Mouse (Mus musculus) heart, embryonic 12.5 days (tissue): Measurements from ENCODE around the gene Lamc2. TPM values are rescaled to one million over a fixed set of nuclear protein-coding genes. Genes with fewer than 3 reads are reported as not detected.
A peak's percentile ranks its signal among the peaks of the same experiment; 100 is the strongest.

Experiments
- ATAC-seq: fragments of 200-750 bp; cut with Nextera tagmentation; 2 replicates; pipeline ENCODE4 v1.8.0; 2017; ENCODE audit warnings: moderate TSS enrichment, moderate library complexity; ENCODE audit not compliant: insufficient number of reproducible peaks, low FRiP score
- H3K27ac ChIP-seq: fragments of 300-500 bp; sonication (generic); 2 replicates; pipeline ENCODE4 v1.5.1; 2016; ENCODE audit warnings: mild to moderate bottlenecking, moderate library complexity; ENCODE audit not compliant: poor library complexity, severe bottlenecking
- H3K27me3 ChIP-seq: fragments of 300-500 bp; sonication (generic); replicated peaks from 2 replicates; pipeline ENCODE4 v1.6.1; 2016; ENCODE audit warnings: mild to moderate bottlenecking, moderate library complexity
- H3K36me3 ChIP-seq: fragments of 300-500 bp; sonication (generic); 2 replicates; pipeline ENCODE4 v1.6.1; 2016; ENCODE audit warnings: mild to moderate bottlenecking, moderate library complexity
- H3K4me1 ChIP-seq: fragments of 300-500 bp; sonication (generic); replicated peaks from 2 replicates; pipeline ENCODE4 v1.6.1; 2016; ENCODE audit warnings: mild to moderate bottlenecking
- H3K4me2 ChIP-seq: fragments of 300-500 bp; sonication (generic); 2 replicates; pipeline ENCODE4 v1.6.1; 2016; ENCODE audit warnings: mild to moderate bottlenecking, moderate library complexity
- H3K4me3 ChIP-seq: fragments of 300-500 bp; sonication (generic); 2 replicates; pipeline ENCODE4 v1.5.1; 2016; ENCODE audit warnings: mild to moderate bottlenecking
- H3K9ac ChIP-seq: fragments of 300-500 bp; sonication (generic); 2 replicates; pipeline ENCODE4 v1.6.1; 2016; ENCODE audit warnings: mild to moderate bottlenecking, moderate library complexity
- H3K9me3 ChIP-seq: fragments of 300-500 bp; sonication (generic); replicated peaks from 2 replicates; pipeline ENCODE4 v1.6.1; 2016; ENCODE audit warnings: mild to moderate bottlenecking, moderate library complexity
- WGBS: fragments of 180-500 bp; shearing (Covaris S2); methylation state at CpG from one replicate; pipeline ENCODE4 v1.1.7; 2016; 5-methylcytosine and 5-hydroxymethylcytosine counted together
- polyA plus RNA-seq: library from polyadenylated mRNA; unstranded; fragments of >200 nt; fragmentation: Nextera tagmentation; extraction: Ambion mirVana; gene quantifications from 2 replicates; pipeline ENCODE4 v1.2.1, GENCODE M21; 2016

Gene Lamc2
- polyA plus RNA-seq, 1 experiment from 2014 or later = 9.8 TPM

DNA sequence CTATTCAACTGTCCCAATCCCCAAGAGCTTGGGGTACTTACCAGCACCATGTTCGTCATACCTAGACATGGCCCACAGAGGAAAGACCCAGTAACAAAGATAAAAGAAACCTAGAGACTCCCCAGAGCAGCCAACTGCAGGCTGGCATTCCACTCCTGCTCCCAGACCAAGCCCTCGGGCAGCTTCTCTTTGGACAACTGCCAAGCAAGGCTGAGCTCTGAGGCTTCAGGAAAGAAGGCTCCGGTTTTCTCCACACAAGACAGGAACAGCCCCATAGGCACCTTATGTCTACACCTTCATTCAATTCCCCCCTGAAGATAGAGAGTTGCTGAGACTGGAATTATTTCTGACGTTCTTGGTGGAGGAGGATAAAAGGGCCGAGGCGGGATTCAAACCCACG, 33.7 kb downstream of the Lamc2 start:
- no peaks in the 10 kb centered on the region for H3K27me3 ChIP-seq
- 0 out of 2 replicates have a peak, but pooled peaks have one; percentile 24 for ATAC-seq
- H3K27ac ChIP-seq = peak overlapping the region; percentile 58
- H3K9ac ChIP-seq = no peak overlapping the region
- no peaks in the 10 kb centered on the region for H3K36me3 ChIP-seq
- no peak overlapping the region for H3K4me2 ChIP-seq
- H3K4me1 ChIP-seq = peaks cover 27% of the 10 kb centered on the region
- no peaks in the 10 kb centered on the region for H3K9me3 ChIP-seq
- no peak overlapping the region for H3K4me3 ChIP-seq
- WGBS = 54% methylated on average over 7 of the region's 7 CpGs

DNA sequence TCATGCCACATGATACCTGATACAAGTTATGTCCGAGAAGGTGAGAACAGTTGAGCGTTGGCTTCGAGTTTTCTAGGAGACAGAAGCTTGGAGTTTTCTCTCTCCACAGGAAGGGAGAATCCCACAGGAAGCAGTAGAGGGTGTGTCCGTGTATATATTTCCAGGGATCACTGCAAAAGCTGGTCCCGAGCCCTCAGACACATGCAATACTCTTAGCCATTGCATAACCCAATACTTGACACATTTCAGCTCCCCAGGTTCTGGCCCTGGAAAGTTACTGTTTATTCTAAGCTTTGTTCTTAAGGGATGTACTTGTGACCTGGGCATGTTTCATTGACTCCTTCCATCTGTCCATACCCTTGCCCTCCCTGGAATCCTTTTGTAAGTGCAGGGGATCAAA, 40.5 kb downstream of the Lamc2 start:
- WGBS = 72% methylated on average over 5 of the region's 5 CpGs
- ATAC-seq = no peak
- Histone ChIP-seq H3K9me3 (no peaks in the 10 kb centered on the region), H3K36me3 (no peaks in the 10 kb centered on the region), H3K4me3 (no peak overlapping the region), H3K4me1 (peaks cover 15% of the 10 kb centered on the region), H3K4me2 (no peak overlapping the region), H3K27ac (no peak overlapping the region), H3K27me3 (no peaks in the 10 kb centered on the region), H3K9ac (no peak overlapping the region)

DNA sequence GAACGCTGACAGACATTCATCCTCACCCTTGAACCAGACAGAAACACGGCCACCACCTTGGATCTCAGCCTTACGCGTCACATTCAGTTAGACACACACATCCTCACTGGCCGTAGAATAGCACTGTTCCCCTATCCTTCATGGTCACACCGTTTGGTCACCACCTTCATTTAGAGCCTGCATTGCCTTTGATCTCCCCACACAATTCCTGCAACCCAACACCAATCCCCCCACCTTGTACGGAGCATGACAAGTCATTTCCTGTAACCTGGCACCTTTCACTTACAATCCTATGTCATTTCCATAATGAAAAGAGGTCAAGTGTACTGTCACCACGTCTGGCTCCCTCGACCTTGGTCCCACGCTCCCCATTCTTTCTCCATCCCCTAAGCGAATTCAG, 42.2 kb downstream of the Lamc2 start:
- no peak for ATAC-seq
- 72% methylated on average over 11 of the region's 11 CpGs for WGBS
- H3K9ac ChIP-seq = no peak overlapping the region
- H3K27ac ChIP-seq = no peak overlapping the region
- no peak overlapping the region for H3K4me2 ChIP-seq
- H3K4me1 ChIP-seq = peaks cover 29% of the 10 kb centered on the region
- H3K4me3 ChIP-seq = no peak overlapping the region
- H3K36me3 ChIP-seq = no peaks in the 10 kb centered on the region
- no peaks in the 10 kb centered on the region for H3K9me3 ChIP-seq
- H3K27me3 ChIP-seq = no peaks in the 10 kb centered on the region

DNA sequence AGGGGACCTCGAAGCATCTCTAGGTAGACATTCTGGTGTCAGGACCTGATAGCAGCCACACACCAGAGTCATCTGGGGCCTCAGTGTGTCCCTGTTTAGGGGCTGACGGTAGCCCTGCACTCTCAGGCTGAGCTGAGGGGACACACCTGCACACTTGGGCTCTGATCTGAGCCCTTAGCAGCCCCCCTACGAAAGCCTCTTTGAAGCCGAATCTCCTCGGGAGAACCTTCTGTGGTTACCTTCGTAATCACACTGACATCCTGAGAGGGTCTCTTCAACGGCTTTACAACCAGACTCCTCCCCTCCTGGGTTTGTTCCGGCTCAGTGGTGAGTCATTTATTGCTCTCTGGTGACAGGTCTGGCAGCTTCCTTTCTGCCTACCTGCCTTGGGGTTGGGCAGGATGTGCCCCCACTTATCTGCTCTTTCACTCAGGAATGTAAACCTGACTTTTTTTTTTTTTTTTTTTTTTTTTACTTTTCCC, 45.5 kb downstream of the Lamc2 start:
- Histone ChIP-seq H3K4me3 (no peak overlapping the region), H3K36me3 (no peaks in the 10 kb centered on the region), H3K9me3 (no peaks in the 10 kb centered on the region), H3K27ac (no peak overlapping the region), H3K4me2 (no peak overlapping the region), H3K4me1 (peaks cover 40% of the 10 kb centered on the region), H3K27me3 (no peaks in the 10 kb centered on the region), H3K9ac (peak overlapping the region; percentile 26; the same call in 1 of the 2 replicates)
- WGBS = 18% methylated on average over 8 of the region's 8 CpGs
- no peak for ATAC-seq

DNA sequence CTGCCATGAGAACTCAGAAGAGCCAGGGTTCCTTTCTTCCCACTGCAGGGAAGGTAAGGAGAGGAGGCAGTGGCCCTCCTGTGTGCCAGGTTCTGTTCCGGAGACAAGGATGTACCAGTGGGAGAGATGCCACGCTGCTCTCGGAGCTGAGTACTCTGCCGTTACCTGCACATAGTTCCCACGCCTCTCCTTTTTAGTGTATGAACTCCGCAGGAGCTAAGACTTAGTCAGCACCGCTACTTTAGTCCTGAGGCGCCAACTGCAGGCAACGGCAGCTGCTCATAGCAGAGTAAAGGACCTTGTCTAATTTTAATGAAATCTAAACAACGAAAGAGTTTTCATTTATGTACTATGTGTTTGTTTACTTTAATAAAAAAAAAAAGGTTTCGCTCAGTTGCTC, 46.0 kb downstream of the Lamc2 start:
- Histone ChIP-seq H3K9me3 (no peaks in the 10 kb centered on the region), H3K36me3 (no peaks in the 10 kb centered on the region), H3K4me1 (peaks cover 40% of the 10 kb centered on the region), H3K27ac (no peak overlapping the region), H3K27me3 (no peaks in the 10 kb centered on the region), H3K9ac (no peak overlapping the region), H3K4me2 (no peak overlapping the region), H3K4me3 (no peak overlapping the region)
- no peak for ATAC-seq
- 70% methylated on average over 11 of the region's 11 CpGs for WGBS

DNA sequence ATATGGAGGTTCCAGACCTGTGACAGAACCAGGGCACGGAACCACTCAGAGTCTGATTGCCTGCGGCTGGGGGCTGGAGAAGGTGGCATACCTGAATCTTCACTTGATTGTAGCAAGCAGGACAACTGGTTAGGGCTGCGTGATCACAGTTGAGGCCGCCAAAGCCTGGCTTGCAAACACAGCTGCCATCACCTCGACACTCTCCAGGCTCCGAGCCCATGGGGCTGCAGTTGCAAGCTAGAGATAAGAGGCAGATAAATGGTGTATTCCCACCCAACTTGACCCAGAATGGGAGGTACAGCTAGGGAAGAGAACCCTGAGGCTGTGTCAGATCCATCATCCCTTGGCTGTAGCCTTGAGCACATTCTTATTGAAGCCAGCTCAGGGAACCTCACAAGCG, 46.6 kb downstream of the Lamc2 start:
- 24% methylated on average over 7 of the region's 7 CpGs for WGBS
- Histone ChIP-seq H3K4me3 (no peak overlapping the region), H3K9ac (no peak overlapping the region), H3K27me3 (no peaks in the 10 kb centered on the region), H3K9me3 (no peaks in the 10 kb centered on the region), H3K4me1 (peaks cover 45% of the 10 kb centered on the region), H3K36me3 (no peaks in the 10 kb centered on the region), H3K27ac (0 out of 2 replicates have a peak overlapping the region, but pooled peaks have one; percentile 16), H3K4me2 (no peak overlapping the region)
- 0 out of 2 replicates have a peak, but pooled peaks have one; percentile 6 for ATAC-seq

DNA sequence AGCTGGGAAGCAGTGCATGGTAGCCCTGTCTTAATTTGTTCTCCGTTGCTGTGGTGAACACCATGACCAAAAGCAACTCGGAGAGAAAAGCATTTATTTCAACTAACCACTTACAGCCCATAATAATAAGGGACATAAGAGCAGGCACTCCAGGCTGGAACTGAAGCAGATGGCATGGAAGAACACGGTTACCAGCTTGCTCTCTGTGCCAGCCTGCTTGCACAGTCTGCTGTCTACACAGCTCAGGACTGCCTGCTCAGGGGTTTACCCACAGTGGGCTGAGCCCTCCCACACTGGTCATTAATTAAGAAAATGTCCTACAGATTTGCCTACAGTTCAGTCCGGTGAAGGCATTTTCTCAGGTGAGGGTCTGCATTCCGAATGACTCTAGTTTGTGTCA, 47.8 kb downstream of the Lamc2 start:
- Histone ChIP-seq H3K4me1 (peaks cover 52% of the 10 kb centered on the region), H3K27me3 (no peaks in the 10 kb centered on the region), H3K4me3 (no peak overlapping the region), H3K36me3 (no peaks in the 10 kb centered on the region), H3K27ac (no peak overlapping the region), H3K9me3 (no peaks in the 10 kb centered on the region), H3K4me2 (no peak overlapping the region), H3K9ac (no peak overlapping the region)
- no peak for ATAC-seq
- WGBS = 80% methylated on average over 5 of the region's 5 CpGs

DNA sequence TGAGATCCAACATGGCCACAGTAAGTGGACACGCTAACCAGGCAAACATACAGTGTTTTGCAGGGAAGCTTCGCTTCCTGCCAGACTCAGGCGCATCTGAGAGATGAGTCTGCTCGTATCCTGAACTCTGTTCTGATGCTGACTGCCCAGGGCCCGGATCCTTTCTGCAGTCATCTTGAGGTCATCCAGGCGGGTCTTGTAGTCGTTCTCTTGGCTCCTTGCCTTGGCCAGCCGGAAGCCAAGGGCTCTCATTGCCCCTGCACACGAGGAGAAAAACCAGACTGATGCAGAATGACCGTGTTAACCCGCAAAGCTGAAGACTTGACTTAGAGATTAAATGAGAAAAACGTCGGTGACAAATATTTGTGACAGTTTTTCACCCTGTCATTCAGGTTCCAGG, 49.6 kb downstream of the Lamc2 start:
- Histone ChIP-seq H3K9ac (no peak overlapping the region), H3K27me3 (no peaks in the 10 kb centered on the region), H3K27ac (no peak overlapping the region), H3K36me3 (no peaks in the 10 kb centered on the region), H3K4me1 (peaks cover 60% of the 10 kb centered on the region), H3K4me3 (no peak overlapping the region), H3K9me3 (no peaks in the 10 kb centered on the region), H3K4me2 (no peak overlapping the region)
- ATAC-seq = no peak
- WGBS = 58% methylated on average over 13 of the region's 13 CpGs

DNA sequence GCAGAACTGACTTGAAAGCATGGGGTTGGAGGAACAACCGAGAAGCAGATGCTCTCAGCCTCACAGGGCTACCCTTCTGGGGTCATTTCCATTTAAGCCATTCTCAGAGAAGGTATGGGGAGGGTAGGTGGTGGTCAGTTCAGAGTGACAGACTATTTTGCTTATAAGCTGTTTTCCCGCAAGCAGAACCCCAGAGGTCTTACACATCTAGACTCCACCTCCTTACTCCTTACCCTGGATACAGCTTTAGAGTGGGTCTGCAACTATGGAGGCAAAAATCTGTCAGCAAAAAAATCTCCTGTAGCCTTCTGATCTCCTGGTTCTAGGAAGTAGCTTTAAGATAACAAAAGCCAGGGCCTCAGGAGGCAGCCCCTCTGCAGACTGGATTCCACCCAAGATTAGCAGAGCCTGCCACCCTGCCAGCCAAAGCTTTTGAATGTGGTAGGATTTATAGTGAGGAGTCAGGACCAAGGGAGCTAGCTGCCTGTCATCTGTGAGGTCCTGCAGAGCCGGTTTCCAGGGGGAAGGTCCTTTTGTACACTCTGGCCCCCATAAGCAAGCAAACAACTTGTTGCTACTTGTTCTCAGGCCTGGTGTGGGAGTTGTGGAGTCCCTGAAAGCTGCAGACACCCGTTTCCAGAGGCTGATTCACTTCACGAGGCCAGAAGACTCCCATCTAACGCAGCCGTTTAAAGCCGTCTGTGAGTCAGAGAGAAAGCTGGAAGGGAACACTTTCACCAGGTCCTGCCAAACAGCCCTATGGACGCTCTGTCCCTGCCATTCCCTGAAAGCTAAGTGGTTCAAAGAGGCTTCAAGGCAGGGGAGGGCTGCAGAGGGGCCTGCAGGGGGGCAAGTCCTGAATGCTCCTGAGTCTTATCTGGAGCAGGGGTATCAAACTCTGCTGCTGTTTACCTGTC, 52.1 kb downstream of the Lamc2 start:
- H3K9ac ChIP-seq = peak overlapping the region; percentile 48; the same call in 1 of the 2 replicates
- no peak; the same call in 1 of the 2 replicates for ATAC-seq
- H3K4me2 ChIP-seq = peak overlapping the region; percentile 38
- H3K36me3 ChIP-seq = no peaks in the 10 kb centered on the region
- whole genome bisulfite sequencing = 9% methylated on average over 9 of the region's 9 CpGs
- peaks cover 57% of the 10 kb centered on the region for H3K4me1 ChIP-seq
- peak overlapping the region; percentile 90 for H3K27ac ChIP-seq
- no peak overlapping the region for H3K4me3 ChIP-seq
- no peaks in the 10 kb centered on the region for H3K27me3 ChIP-seq
- no peaks in the 10 kb centered on the region for H3K9me3 ChIP-seq

DNA sequence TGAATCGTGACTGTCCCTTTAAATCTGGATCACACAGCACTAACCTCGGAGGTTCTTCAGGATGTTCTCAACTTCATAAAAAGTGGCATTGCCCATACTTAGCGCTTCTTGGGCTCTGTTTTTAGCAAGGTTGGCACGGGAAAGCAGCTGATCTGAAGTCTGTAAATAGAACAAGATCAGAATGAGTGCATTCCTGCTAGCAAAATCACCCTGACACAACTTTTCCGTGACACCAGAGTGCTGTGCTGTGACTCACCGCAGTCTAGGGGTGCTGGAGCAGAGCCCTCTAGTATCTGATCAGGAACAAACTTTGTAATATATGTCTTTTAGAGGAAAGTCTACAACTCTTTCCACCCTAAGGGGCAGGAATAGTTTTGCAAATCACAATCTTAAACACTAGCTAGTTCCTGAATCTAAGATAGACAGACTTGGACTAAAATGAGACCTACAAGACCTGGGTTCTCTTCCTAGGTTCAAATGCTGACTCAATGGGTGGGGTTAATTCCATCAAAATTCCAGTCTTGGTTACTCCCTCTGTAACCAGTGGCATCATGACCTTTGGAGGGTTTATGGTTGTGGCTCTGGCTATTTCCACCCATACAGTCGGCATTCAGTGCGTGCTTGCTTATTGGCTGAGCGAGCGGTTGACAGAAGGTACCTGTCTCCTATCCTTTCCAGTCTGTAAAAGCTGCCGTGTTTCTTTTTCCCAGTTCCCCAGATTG, 56.1 kb downstream of the Lamc2 start:
- Histone ChIP-seq H3K4me2 (0 out of 2 replicates have a peak overlapping the region, but pooled peaks have one; percentile 35), H3K4me1 (peaks cover 68% of the 10 kb centered on the region), H3K9me3 (no peaks in the 10 kb centered on the region), H3K4me3 (no peak overlapping the region), H3K27me3 (no peaks in the 10 kb centered on the region), H3K9ac (no peak overlapping the region), H3K27ac (peak overlapping the region; percentile 70), H3K36me3 (no peaks in the 10 kb centered on the region)
- peak; percentile 58; the same call in 1 of the 2 replicates for ATAC-seq
- 53% methylated on average over 11 of the region's 11 CpGs for WGBS

DNA sequence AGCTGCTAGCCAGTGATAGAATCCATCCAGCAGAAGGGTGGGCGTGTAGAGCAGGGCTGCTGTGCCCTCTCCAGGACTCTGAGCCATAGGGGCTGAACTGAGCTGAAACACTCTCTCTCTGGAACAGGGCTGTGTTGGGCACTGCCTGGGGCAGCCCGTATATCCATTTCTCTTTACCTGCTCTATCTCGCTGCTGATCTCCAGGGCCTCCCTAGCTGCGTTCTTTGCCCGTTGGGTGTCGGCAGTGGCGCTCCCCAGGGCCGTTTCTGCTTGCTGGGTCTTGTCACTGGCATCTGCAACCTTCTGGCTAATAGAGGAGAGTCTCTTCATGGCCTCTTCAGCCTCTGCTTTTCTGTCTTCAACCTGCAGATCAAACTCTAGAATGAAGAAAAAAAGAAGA, 57.5 kb downstream of the Lamc2 start:
- 62% methylated on average over 8 of the region's 8 CpGs for WGBS
- no peaks in the 10 kb centered on the region for H3K27me3 ChIP-seq
- no peak overlapping the region for H3K27ac ChIP-seq
- H3K9me3 ChIP-seq = no peaks in the 10 kb centered on the region
- H3K9ac ChIP-seq = no peak overlapping the region
- no peak for ATAC-seq
- peaks cover 55% of the 10 kb centered on the region for H3K4me1 ChIP-seq
- H3K4me2 ChIP-seq = no peak overlapping the region
- H3K4me3 ChIP-seq = no peak overlapping the region
- no peaks in the 10 kb centered on the region for H3K36me3 ChIP-seq
